Mouse (Mus musculus) adrenal gland (tissue): ENCODE measurements around the gene Vps4a.

Source experiments
- intact Hi-C: fragments of 180-260 bp; cut with DNase I; formaldehyde crosslinking; loops from one replicate; pipeline ENCODE4 v1.15.1; 2025

Gene Vps4a

GRCm38 (mm10) chr8:107048061-107048941 is 17.3 kb downstream of the Vps4a start, which contains the start of gene Pdf:
Pdf (minus strand) TSS chr8:107048614.
- intact Hi-C loops = no loop called here

GRCm38 (mm10) chr8:107049480-107049879 is 18.5 kb downstream of the Vps4a start:
- intact Hi-C loops = no loop called here

DNA sequence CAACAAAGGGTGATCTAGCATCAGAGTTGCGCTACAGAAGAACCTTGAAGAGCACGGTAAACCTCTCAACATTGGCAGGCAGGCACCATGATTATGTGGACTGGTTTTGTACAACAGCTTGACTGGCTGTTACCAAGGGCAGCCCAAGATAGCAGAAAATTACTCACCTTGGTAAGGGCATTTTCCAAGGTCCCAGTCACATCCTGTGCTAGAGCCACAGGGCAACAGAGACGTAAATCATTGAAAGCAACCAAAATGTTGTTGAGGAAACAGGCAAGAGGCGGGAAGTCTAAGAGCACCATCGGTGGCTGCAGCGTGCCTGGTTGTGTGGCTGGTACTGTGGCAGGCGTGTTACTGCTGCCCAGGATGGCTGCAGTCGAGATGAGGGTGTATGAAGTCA is 21.0 kb downstream of the Vps4a start:
- intact Hi-C loops = no loop called here

DNA sequence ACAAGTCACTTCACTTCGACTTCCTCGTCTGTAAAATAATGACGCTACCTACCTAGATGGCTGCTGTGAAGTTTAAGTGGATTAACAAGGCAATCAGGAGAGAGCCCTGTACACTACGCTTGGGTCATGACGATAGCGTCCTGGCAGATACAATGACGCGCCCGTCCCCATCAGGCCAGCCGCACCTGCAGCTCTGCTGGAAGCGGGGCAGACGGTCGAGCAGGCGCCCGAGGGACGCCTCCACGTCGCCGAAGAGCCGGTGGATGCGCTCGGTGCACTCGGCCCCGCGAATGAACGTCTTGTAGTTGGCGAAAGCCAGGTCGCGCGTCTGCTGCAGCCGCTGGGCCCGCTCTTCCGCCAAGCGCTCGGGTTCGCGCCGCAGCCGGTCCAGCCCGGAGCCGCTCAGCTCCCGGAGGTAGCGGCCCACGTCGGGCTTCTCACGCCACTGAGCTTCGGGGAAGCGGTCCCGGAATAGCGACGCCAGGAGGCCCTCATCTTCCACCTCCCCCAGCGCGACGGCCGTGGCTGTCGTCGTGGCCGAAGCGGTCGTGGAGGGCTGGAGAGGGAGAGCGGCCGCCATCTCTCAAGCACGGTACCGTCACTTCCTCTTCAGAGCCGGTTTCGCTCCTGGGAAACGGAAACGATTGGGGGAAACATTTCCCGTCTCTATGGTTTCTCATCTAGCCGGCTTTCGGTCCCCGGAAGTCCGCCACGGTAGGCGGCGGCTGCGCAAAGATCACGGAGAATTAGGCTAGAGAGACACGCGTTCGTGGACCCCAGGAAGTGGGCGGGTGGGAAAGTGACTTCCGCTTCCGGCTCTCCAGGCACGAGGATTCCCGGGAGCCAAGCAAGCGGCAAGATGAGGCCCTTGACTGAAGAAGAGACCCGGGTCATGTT is 25.3 kb downstream of the Vps4a start, which contains the start of the genes Cog8 and Nip7:
Gene Cog8, minus strand, starts transcription at position 614 of the 897 bp plus-strand sequence.
Gene Nip7, plus strand, starts transcription at position 802 of the 897 bp plus-strand sequence.
- intact Hi-C loops = loop anchor here (5.0 kb wide), 1 partner anchor 41 kb away; the partner anchor contains the start of gene Terf2

- intact Hi-C loops = loop anchor here (5.0 kb wide), 1 partner anchor 40 kb away; the partner anchor contains the start of gene Terf2
These were observed 25.9 kb downstream of the Vps4a start for GRCm38 (mm10) chr8:107056973-107057369.

DNA sequence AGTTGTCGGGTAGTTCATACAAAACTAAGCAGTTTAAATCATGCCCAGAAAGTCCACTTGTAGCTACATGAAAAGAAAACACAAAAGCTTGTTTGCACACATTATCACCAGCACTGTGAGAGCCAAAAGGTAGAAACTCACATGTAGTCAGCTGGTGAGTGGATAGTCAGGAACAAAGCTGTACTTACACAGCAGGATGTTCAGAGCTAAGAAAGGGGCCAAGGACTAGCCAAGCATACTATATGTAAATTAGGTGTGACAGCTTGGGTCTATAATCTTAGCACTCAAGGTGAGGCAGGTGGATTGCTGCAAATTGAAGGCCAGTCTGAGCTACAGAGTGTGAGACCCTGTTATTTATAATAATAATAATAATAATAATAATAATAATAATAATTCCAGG is 31.6 kb downstream of the Vps4a start:
- intact Hi-C loops = no loop called here

DNA sequence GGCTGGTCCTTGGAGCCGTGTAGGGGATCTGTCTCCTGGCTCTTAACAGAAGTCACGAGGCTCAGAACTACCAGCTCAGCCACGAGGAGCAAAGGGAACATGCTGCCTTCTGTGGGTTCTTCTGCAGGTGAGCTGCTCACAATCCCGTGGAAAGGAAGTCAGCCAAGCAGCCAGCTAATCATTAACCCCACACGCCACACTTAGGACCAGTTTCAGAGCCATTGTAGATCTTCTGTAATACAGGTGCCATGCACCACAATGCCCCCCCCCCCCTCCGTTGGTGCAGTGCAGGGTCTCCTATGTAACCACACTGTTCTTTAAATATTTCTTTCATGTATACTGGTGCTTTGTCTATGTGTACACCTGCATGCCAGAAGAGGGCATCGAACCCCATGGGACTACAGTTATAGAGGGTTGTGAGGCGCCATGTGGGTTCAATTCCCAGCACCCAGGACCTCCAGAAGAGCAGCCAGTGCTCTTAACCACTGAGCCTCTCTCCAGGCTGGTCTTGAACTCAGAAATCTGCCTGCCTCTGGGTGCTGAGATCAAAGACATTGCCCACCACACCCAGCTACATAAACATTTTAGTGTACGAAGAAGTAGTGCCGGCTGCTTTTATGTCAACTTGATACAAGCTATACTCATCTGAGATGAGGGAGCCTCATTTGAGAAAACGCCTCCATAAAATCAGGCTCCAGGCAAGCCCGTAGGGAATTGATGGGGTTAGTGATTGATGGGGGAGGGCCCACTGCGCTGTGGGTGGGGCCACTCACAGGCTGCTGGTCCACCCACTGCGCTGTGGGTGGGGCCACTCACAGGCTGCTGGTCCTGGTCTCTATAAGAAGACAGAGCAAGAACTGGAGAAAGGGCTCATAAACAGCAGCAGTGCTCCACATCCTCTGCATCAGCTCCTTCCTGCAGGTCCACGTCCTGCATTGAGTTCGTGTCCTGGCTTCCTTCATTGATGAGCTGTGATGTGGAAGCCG is 34.8 kb downstream of the Vps4a start, which contains the start of gene Tmed6:
Gene Tmed6, minus strand, starts transcription at position 134 of the 986 bp plus-strand sequence.
- intact Hi-C loops = no loop called here

- intact Hi-C loops = no loop called here
These were observed 42.7 kb downstream of the Vps4a start for GRCm38 (mm10) chr8:107073706-107074105.

DNA sequence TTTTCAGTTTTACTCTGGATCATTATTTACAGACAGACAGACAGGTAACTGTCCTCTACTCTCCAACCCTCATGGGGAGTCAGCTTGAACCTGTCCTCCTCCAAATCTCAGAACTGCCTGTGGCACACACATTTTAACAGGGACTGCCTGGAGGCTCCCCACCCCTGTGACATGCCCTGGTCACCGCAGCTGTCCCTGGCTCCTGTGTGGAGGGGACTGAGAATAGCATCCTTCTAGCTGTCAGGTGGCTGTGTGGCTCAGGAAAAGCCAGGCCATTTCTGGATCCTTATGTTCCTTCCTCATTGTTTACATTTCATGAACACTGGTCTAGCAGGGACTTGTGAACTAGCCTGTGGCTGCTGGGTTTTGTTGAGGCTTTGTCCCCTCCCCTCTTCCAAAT is 43.1 kb downstream of the Vps4a start:
- intact Hi-C loops = no loop called here

- intact Hi-C loops = no loop called here
These were observed 45.3 kb downstream of the Vps4a start for GRCm38 (mm10) chr8:107076239-107076888.

DNA sequence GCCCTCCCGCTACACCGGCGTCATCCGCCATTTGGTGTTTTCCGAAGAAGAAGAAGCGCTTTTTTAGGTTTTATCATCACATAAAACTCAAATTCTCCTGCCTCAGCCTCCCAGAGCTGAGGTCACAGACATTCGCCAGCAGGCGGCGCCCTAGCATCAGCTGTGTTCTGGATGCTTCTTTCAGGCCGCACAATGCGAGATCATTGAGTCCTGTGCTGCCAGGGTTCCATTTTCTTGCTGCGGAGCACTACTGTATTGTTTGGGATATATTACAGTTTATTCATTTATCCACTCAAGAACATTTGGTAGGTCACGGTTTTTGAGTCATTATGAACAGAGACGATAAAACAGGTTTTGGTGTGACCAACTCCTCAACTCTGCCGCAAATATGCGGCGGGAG is 54.3 kb downstream of the Vps4a start:
- intact Hi-C loops = no loop called here

DNA sequence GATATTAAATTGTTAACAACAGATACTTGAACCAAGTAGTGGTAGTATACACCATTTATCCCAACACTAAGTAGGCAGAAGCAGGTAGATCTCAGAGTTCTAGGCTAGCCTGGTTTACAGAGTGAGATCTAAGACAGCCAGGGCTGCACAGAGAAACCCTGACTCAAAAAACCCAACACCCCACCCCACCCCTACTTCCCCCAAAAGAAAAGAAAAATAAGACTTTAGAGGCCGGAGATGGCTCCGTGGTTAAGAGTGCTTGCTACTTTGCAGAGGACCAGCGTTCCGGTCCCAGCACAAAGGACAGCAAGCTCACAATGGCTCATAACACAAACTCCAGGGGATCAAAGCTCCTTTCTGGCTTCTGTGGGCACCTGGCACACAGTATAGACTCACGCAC is 55.0 kb downstream of the Vps4a start:
- intact Hi-C loops = no loop called here

GRCm38 (mm10) chr8:107088526-107089063 is 57.6 kb downstream of the Vps4a start:
- intact Hi-C loops = no loop called here

- intact Hi-C loops = no loop called here
These were observed 59.5 kb downstream of the Vps4a start for GRCm38 (mm10) chr8:107090531-107090930.
